Mouse (Mus musculus) heart, adult 8-10 months (tissue): ENCODE results near the gene Mcm7. TPM values are rescaled to one million over a fixed set of nuclear protein-coding genes. Genes with fewer than 3 reads are reported as not detected.
"Not testable (repeated sequence)": the region's sequence is repeated elsewhere in the genome, so short reads cannot be mapped to it uniquely, and the experiment has no call there.

Experiments used
- DNase-seq: peaks from one replicate; pipeline ENCODE4 v3.0.0; 2022; ENCODE audit warnings: low spot score
- total RNA-seq, 4 experiments: library from RNA; stranded (reverse); gene quantifications; 2 replicates each; pipeline ENCODE4 v1.2.4; 2022

Mcm7 gene
- total RNA-seq = 10 to 100 TPM in 1 of 4 experiments, 1 to 10 TPM in 3; 7.2 to 11.5 (median 8.2) TPM

DNA sequence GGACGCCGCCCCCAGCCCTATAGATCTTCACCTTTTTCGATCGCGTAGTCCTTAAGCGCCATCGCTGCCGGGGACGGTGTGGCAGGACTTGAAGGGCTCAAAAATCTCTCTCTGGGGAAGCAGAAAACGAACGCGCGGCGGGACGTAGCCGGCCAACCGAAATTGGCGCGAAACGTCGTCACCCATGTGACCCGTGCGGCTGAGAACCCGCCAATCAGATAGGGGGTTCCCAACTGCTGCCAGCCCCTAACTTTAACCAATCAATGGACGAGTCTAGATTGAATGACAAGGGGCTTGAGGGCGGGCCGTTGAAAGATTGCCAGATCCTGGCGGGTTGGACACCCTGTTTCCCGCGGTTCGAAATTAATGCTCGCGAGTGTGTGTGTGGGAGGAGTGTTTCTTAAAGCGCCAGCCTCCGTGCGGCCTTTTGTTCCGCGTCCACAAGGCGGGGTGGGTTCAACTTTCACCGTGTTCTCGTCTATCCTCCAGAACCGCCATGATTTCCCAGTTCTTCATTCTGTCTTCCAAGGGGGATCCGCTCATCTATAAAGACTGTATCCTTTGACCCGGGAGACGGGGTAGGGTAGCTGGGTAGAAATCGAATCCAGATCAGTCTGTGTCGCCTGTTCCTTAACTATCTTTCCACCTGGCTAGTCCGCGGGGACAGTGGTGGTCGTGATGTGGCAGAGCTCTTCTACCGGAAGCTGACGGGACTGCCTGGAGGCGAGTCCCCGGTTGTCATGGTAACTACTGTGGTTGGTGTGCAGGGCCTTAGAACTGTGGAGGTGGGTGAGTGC is at the start of gene Mcm7, which contains the start of gene Ap4m1:
Gene Mcm7, minus strand, starts transcription at position 728 of the 797 bp plus-strand sequence.
Gene Ap4m1, plus strand, starts transcription at position 308 of the 797 bp plus-strand sequence.
- DNase-seq = peak; percentile 100

DNA sequence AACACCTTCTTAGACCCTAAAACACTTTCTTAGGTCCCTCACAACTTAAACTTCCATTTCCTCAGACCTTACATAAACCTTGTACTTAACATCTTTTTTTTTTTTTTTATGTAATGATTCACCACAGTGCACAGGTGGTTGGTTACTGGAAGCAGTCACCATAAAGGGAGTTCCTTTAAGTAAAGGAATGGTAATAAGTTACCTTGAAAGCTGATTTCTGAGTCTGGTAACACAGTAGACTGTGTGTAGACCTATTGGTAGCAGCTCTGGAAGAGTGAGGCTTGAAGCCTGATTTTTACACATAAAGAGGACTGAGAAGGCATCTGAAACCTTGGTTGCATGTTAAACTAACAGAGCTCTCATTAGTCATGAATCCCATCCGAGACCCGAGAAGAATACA is 47.6 kb upstream of the Mcm7 start:
- no peak for DNase-seq

DNA sequence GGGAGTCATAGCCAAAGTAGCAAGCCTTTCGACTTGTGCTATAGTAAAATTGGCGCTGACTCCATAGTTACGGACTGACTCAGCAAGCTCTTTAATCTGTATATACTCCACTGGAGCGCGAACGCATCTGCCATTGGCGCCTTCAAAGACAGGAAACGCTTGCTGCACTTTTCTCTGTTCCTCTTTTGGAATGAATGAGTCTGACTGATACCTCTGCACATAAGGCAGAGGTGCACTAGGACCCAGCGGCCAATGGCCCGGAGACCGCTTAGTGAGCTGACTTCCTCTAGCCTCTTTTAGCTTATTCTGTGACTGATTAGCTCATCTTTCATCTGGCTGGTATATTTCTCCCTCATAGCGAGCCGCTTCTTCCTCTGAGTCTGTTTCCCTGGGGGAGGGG is 44.4 kb upstream of the Mcm7 start:
- not testable (repeated sequence) for DNase-seq

DNA sequence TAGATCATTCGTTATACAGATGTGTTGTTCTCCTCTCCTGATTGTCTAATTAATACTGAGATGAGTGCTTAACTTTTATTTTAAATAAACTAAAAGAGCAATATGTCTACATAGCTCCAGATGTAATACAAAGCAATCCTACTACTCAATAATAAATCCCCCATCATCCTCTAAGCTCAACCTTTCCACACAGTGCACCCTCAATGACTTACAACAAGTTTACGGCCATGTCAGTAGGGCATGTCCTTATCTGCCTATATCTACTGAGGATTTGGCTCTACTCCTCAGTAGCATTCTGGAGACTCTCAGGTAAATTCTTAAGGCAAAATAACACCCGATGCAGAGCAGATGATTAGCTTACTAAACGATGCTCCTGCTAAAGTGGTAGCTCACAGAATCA is 35.7 kb upstream of the Mcm7 start:
- DNase-seq = no peak

DNA sequence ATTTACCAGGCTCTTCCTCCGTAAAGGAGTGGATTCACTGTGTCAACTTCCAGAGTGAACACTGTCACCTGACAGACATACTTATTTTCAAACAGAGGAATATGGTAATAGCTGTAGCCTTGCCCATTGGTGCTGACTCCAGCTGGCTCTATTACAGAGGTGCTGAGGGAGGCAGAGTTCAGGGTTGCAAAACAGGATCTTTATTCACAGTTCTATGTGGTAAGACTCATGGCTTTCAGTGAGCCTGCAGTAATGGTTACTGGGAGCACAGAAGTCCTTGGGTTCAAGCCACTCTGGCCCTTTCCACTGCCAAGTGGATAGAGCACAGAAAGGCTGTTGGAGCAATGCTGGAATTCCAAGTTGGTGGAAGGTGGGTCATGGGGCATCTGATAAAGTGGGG is 35.0 kb upstream of the Mcm7 start:
- DNase-seq = no peak

DNA sequence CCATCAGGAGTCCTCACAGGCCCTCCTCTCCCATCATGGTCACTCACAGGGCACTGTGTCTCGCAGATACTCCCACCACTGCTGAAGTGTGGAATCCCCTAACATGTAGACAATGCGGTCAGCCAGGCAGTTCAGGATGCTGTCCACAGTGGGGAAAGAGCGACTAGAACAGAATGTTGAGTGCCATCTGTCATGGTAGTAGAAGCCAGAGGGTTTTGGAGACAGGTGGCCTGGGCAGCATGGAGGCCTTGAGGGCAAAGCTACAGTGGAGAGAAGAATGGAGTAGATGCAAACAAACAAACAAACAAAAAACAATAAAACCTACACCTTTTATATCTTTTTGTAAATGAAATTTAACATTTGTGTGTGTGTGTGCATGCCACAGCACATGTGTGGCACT is 29.9 kb upstream of the Mcm7 start:
- DNase-seq = no peak

DNA sequence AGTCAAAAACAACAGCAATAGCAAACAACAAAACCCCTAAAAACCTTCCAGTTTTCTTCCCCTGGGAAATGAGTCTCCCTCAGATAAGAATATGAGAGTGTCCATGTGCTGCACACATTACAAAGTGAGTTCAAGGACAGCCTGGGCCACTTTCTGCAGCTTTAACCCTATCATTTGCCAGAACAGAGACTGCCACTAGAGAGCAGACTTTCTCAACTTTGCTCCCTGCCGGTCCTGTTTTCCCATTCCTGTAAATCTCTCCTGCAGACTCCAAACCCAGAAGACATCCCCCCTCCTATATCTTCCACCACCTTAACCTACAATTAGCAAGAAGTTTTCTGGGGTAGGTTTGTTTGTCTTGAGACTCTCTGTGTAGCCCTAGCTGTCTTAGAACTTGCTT is 27.4 kb upstream of the Mcm7 start:
- DNase-seq = no peak

DNA sequence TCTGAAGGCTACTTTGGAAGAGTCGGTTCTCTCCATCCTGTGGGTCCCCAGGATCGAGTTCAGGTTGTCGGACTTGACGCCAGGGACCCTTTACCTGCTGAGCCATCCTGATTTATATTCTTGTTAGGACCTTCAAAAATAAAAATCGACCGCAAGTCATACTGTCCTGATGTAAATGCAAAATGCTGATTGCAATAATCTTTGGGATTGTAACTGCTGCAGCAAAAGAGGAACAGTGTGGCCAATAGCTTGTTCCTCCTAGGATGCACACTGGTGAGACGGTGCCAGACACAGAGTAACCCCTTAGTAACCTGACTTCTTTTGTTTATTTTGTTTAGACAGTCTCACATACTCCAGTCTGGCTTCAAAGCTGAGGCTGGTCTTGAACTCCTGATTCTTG is 23.2 kb upstream of the Mcm7 start:
- DNase-seq = no peak

DNA sequence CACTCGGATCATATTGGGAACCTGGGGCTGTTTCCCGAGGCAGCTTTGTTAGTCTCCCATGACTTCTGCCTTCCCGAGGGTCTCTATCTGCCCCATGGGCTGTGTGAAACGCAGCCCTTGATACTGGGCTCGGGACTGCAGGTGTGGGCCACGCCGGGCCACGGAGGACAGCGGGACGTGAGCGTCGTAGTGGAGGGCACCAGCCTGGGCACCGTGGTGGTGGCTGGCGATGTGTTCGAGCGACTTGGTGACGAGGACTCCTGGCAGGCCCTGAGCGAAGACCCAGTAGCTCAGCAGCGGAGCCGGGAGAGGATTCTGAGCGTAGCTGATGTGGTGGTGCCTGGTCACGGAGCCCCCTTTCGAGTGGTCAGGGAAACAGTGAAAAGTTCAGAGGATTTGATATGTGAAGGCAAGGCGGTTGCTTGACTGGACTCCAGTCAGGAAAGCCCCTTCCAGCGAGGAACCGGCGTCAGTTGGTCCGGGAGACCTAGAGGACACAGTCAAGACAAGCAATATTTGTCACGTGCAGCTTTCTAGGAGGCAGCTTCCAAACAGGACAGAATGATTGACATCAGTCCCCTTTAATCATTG is 22.6 kb upstream of the Mcm7 start:
- DNase-seq = no peak

DNA sequence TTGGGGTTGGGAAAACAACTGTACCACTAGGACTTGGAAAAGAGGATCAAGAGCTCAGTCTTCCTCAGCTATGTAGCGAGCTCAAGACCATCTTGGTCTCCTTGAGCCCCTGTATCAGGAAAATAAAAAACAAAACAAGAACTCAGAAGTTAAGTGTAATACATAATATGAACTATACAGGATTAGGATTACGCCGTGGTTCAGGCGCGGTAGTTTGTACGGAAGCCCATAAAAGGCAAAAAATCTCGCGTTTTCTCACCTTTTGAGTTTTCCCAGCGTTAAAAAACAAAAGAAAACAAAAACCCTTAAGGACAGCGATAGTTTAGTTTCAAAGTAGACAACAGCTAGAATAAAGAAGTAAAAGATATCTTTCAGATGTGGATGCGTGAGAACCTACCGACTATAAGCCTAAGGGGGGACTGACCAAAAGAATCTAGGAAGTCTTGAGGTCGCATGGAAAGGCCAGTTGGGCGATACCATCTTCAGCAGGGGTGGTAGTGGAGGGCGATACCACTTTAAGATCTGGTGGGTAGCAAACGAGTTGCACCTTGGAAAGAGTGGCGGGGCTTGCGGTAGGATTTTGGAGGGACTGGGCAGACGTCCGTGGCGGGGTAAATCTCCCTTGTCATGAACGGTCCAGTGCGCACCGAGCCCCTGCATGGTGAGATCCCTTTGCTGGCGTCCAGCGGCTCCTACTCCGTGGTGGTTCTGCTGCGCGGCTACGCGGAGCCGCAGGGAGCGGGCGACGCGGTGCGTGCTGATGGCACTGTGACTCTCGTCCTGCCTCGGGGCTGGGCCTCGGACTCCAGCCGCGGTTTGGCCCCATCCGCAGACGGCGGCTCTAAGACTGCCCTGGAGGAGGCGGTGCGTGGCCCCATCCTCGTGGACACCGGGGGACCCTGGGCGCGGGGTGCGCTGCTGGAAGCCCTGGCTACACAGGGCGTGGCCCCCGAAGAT is 21.8 kb upstream of the Mcm7 start, which contains the start of gene Mblac1:
Gene Mblac1, plus strand, starts transcription at position 544 of the 957 bp plus-strand sequence.
- peak; percentile 92 for DNase-seq

DNA sequence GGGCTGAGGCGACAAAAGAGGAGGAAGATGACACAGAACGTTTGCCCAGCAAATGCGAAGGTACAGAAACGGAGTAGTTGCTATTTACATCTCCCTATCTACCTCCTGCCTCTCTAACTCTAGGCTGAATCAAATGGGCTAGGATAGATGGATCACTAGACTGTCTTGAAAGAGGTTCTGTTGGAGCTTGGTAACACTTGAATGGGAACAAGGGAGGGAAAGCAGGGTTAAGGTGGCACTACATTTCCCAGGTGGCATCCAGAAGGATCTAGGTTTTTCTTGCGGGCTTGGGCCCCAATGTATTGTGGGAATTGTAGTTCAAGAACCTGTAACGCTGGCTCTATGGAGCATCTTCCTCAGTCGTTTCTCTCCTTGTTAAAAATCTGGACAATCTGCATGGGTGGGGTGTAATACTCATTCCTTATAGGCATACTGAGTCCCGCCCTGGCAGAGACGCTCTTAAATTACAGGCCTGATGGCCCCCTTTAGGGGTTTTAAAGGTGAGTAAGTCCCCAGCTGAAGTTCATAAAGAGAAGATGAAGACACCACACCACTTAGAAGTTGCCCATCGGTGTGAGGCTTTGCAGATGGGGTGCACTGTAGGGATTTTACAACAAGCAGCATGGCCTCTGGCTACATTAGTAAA is 15.6 kb upstream of the Mcm7 start:
- peak; percentile 88 for DNase-seq

DNA sequence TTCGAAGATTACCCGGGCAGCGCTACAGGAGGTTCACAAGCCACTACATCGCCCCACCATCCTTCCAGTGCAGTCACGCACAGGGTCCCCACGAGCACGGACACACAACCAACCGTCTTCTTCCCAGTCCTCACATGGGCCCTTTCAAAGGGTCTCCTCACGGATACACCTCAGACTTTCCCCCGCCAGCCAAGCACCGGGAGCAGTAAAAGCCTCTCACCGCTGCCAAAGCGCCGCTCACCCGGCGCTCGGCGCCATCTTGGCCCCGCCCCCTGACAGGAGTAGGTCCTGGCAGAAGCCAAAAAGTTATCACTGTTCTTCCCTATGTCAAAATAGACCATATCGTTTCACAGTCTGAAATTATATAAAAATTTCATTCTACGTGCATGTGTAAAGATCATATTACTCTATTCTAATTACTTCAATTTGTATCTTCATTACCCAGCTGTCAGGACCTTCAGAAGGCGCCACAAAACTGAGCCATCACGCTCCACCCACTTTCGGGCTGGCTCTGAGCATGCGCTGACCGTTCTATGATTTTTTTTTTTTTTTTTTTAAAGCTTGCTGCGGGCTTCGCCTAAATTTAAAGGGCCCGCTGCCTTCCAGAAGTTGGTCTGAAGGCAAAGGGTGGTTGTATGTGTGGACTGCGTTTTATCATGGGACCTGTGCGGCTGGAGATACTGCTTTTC is 14.9 kb upstream of the Mcm7 start, which contains the start of the genes Taf6 and Cnpy4:
Gene Taf6, minus strand, starts transcription at position 502 of the 689 bp plus-strand sequence.
Gene Cnpy4, plus strand, starts transcription at position 536 of the 689 bp plus-strand sequence.
- peak; percentile 91 for DNase-seq

DNA sequence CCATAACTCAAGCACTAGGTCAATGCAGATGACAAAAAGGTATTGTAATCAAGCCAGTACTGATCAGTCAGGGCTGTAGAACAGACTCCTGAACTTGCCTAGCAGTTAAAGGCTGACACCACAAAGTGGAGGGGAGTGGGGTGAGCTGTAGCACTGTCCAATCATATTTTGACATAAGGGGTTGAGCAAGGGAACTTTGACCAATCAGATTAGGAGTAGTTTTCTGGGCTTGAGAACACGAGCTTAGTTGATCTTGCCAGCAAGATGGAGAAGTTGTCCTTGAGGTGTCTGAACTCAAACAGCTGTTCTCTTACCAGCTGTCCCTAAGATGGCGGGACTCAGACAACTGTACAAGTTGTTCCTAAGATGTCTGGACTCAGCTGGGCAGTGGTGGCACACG is 995 bp upstream of the Mcm7 start:
- DNase-seq = no peak

DNA sequence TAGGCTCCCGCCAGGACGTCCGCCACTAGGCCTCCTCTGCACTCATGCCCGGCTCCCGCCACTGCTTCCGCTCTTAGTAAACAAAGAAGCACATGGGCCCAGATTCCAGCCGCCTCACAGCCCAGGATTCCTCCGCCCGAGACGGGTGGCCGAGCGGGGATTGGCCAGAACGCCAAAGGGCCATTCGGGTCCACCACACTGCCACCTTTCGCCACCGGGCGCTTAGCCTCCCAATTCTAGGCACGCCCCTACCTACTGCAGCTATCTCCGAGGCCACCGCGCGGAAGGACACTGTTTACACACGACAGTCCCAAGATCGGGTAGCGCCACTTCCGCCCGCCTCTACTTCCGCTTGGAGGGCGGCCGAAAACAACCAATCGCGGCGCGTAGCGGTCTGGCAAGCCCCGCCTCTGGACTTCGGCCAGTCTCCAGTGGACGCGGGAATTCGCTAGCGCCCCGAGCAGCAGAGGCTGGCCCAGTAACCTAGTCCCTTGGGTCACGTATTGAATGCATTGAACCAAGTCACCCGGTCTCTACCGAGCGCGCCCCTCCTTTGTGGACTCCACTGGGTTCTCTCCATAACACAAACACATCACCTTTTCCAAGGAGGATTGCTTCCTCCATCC is 1.2 kb downstream of the Mcm7 start:
- peak; percentile 95 for DNase-seq

DNA sequence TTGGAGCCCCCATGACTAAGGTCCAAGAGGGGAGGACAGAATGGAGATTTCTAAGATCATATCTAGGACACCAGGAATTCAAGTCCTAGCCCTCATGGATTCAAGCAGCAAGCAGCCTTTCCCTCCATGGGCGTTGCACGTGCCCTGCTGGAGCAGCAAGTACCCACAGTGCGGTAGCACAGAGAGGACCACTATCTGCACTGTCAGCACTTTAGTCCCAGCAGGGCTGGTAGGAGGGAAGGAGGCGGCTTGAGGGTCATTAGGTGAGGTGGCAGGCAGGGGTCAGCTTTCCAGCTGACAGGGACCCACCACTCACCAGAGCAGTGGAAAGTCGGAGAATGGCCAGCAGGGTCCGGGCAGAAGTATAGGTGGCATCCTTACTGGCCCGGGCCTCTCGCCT is 6.6 kb downstream of the Mcm7 start:
- no peak for DNase-seq

DNA sequence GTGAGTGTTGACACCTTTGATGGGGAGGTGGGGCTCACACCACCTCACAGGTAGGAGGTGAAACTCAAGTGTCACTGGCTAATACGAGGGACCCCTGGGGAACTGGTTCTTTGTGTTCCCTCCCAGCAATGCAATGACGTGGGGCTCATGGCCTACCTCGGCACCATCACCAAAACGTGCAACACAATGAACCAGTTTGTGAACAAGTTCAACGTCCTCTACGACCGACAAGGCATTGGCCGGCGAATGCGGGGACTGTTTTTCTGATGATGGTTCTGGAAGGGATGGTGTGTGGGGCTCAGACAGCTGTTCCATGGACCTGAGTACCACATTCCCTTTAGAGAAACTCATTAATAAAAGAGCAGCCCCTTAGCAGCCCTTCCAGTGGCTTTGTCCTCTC is 8.6 kb downstream of the Mcm7 start:
- DNase-seq = no peak

DNA sequence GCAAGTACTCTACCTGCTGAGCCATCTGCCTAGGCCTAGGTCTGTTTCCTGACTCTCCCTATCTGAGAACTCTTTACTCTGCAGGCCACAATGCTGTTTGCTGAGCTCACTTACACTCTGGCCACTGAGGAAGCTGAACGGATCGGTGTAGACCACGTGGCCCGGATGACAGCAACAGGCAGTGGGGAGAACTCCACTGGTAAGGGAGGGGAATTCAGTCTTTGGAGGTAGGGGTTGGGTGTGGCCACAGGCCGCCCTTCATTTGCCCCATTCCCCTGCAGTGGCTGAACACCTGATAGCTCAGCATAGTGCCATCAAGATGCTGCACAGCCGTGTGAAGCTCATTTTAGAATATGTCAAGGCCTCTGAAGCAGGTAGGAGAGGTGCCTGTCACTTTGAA is 9.2 kb downstream of the Mcm7 start:
- DNase-seq = no peak

DNA sequence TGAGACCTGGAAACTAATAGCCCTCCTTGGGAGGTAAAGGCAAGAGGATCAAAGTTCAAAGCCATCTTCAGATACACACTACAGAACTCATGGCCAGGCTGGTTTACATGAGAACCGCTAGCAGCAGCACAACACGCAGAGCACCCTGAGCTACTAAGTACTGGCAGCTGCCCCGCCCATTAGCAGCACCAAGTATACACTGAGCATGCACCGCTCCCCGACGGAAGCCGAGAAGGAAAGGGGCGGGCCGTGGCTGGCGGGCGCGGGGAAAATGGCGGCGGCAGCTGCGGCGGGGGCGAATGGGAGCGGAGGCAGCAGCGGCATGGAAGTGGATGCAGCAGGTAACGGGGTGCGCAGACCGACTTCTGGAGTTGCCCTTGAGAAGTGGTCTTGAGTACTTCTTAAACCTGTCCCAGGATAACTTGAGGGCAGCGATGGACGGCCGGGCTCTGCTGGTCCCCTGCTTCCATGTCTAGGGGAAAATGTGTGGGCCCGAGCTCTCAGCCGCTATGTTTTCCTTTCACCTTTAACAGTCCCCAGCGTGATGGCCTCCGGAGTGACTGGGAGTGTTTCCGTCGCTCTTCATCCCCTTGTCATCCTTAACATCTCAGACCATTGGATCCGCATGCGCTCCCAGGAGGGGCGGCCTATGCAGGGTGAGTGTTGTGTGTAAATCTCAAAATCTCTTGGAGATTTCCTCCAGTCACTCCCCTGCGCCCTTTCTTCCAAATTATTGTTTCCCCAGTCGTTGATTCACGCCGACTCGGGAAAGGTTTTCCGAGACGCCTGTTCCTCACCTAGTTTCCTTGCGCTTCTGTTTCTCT is 11.2 kb downstream of the Mcm7 start, which contains the start of gene Cops6:
Gene Cops6, plus strand, starts transcription at position 230 of the 824 bp plus-strand sequence.
- peak; percentile 95 for DNase-seq

DNA sequence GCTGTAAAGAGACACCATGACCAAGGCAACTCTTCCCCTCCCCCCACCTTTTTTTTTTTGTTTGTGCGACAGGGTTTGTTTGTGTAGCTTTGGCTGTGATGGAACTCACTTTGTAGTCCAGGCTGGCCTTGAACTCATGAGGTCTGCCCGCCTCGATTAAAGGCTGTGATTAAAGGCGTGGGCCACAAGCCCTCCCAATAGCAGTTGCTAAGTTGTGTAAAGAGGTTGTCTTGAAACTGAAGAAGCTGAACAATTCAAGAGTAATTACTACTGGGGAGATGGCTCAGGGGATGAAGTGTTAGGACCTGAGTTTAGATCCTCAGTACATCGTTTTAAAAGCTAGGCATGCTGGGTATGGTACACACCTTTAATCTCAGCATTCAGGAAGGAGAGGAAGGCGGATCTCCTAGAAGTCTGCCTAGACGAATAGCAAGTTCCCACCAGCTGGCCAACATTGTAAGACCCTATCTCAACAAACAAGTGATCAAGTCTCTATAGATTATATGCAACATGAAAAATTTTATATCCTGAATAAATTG is 11.9 kb downstream of the Mcm7 start:
- DNase-seq = no peak
